Mouse (Mus musculus) liver, embryonic 11.5 days (tissue): ENCODE data around the gene Wnt7b. TPM values are rescaled to one million over a fixed set of nuclear protein-coding genes. Genes with fewer than 3 reads are reported as not detected.

Source experiments
- ATAC-seq: fragments of 200-750 bp; cut with Nextera tagmentation; replicated peaks from 2 replicates; pipeline ENCODE4 v1.8.0; 2017; ENCODE audit warnings: moderate number of reproducible peaks, mild to moderate bottlenecking, moderate TSS enrichment, moderate library complexity; ENCODE audit not compliant: low FRiP score
- DNase-seq: peaks from one replicate; pipeline ENCODE4 v3.0.0-alpha.2; 2017; ENCODE audit warnings: low spot score
- H3K27ac ChIP-seq: fragments of 300-500 bp; sonication (generic); 2 replicates; pipeline ENCODE4 v1.5.1; 2014; ENCODE audit warnings: mild to moderate bottlenecking, low read depth, low read length, control low read depth
- H3K27me3 ChIP-seq: fragments of 300-500 bp; sonication (generic); replicated peaks from 2 replicates; pipeline ENCODE4 v1.6.1; 2014; ENCODE audit warnings: low read length, mixed read lengths; ENCODE audit not compliant: control insufficient read depth, insufficient read depth
- H3K36me3 ChIP-seq: fragments of 300-500 bp; sonication (generic); 2 replicates; pipeline ENCODE4 v1.6.1; 2014; ENCODE audit warnings: mild to moderate bottlenecking, low read length, moderate library complexity, mixed read lengths; ENCODE audit not compliant: control insufficient read depth, insufficient read depth
- H3K4me1 ChIP-seq: fragments of 300-500 bp; sonication (generic); replicated peaks from 2 replicates; pipeline ENCODE4 v1.6.1; 2014; ENCODE audit warnings: low read length, mixed read lengths; ENCODE audit not compliant: control insufficient read depth, insufficient read depth
- H3K4me2 ChIP-seq: fragments of 300-500 bp; sonication (generic); 2 replicates; pipeline ENCODE4 v1.6.1; 2014; ENCODE audit warnings: mild to moderate bottlenecking, control low read depth, moderate library complexity
- H3K4me3 ChIP-seq: fragments of 300-500 bp; sonication (generic); 2 replicates; pipeline ENCODE4 v1.5.1; 2014; ENCODE audit warnings: low read depth, low read length, control low read depth
- H3K9ac ChIP-seq: fragments of 300-500 bp; sonication (generic); 2 replicates; pipeline ENCODE4 v1.6.1; 2014; ENCODE audit warnings: low read depth, low read length, control low read depth
- H3K9me3 ChIP-seq: fragments of 300-500 bp; sonication (generic); 2 replicates; pipeline ENCODE4 v1.6.1; 2016; ENCODE audit warnings: low read length, inconsistent platforms, mixed read lengths; ENCODE audit not compliant: control insufficient read depth
- WGBS: fragments of 180-500 bp; shearing (Covaris S2); extraction: QIAGEN DNeasy Blood & Tissue Kit; methylation state at CpG from one replicate; pipeline ENCODE4 v1.1.7; 2014; 5-methylcytosine and 5-hydroxymethylcytosine counted together
- polyA plus RNA-seq: library from polyadenylated mRNA; unstranded; fragments of >200 nt; fragmentation: Nextera tagmentation; extraction: Ambion mirVana; gene quantifications from 2 replicates; pipeline ENCODE4 v1.2.1, GENCODE M21; 2014

Wnt7b gene
- polyA plus RNA-seq, 1 experiment from 2014 or later, result 2.2 TPM

DNA sequence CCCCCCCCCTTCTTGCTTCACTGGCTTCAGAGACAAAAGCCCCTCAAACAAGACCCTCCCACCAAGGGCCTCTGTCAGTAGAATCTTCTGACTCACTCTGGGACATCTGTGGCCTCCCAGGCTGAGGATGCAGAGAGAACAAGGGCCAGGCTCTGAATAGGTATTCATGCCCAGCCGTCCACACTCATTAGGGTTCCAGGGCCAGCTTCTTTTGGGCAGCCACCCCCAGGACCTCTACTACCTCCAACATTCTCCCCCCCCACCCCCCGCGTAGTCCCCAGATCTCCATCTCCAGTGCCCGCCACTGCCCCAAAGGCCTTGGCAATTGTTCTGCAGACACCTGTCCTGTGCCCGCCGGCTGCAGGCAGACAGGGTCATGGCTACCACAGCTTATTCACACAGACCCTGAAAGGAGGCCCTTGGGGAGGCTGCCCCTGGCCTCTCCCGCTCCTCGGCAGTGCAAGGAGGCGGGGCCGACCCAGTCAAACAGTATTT lies 84.2 kb downstream of the Wnt7b start:
- Histone ChIP-seq H3K4me2 (no peak overlapping the region), H3K9ac (no peak overlapping the region), H3K27me3 (peaks cover 17% of the 10 kb centered on the region), H3K36me3 (no peaks in the 10 kb centered on the region), H3K9me3 (no peaks in the 10 kb centered on the region), H3K27ac (no peak overlapping the region), H3K4me3 (no peak overlapping the region), H3K4me1 (no peaks in the 10 kb centered on the region)
- ATAC-seq (no peak), DNase-seq (no peak)
- 67% methylated on average over 8 of the region's 10 CpGs for WGBS

DNA sequence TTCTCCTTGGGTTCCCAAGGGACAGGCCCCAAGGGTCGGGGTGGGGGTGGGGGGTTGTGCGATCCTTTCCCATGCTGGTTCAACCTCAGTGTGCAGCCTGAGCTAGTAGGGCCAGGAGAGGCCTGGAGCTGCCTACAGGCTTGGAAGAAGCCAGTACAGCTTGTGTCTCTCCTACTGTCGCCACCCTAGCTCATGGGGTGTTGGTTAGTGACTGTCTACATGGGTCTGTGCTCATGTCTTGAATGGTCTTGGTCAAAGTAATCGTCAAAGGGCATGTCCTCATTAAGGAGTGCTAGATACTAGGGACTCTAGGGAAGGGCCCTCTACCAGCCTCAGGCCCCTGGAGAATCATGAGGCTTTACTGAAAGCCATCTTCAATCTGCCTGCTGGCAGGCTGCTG lies 84.7 kb downstream of the Wnt7b start:
- Histone ChIP-seq H3K4me1 (no peaks in the 10 kb centered on the region), H3K27me3 (peaks cover 19% of the 10 kb centered on the region), H3K36me3 (no peaks in the 10 kb centered on the region), H3K4me2 (no peak overlapping the region), H3K9me3 (no peaks in the 10 kb centered on the region), H3K9ac (no peak overlapping the region), H3K27ac (no peak overlapping the region), H3K4me3 (no peak overlapping the region)
- WGBS, result 91% methylated on average over 4 of the region's 4 CpGs
- no peak for ATAC-seq
- DNase-seq, result no peak

- H3K27me3 ChIP-seq, result peaks cover 19% of the 10 kb centered on the region
Measured at GRCm38 (mm10) chr15:85494163-85494621, 88.1 kb downstream of the Wnt7b start.

GRCm38 (mm10) chr15:85489751-85490150 lies 92.5 kb downstream of the Wnt7b start:
- H3K27me3 ChIP-seq, result peaks cover 13% of the 10 kb centered on the region
- 76% methylated on average over 7 of the region's 7 CpGs for WGBS
- H3K4me2 ChIP-seq, result no peak overlapping the region
- H3K9ac ChIP-seq, result no peak overlapping the region
- no peak overlapping the region for H3K4me3 ChIP-seq
- ATAC-seq (no peak), DNase-seq (no peak)
- no peaks in the 10 kb centered on the region for H3K9me3 ChIP-seq
- no peaks in the 10 kb centered on the region for H3K4me1 ChIP-seq
- H3K27ac ChIP-seq, result no peak overlapping the region
- no peaks in the 10 kb centered on the region for H3K36me3 ChIP-seq

More at GRCm38 (mm10) chr15:85494163-85494621, 88.1 kb downstream of the Wnt7b start:
- no peak overlapping the region for H3K27ac ChIP-seq
- H3K4me3 ChIP-seq, result no peak overlapping the region
- H3K9ac ChIP-seq, result no peak overlapping the region
- ATAC-seq (no peak), DNase-seq (no peak)
- WGBS, result 10% methylated on average over 10 of the region's 11 CpGs
- no peaks in the 10 kb centered on the region for H3K9me3 ChIP-seq
- H3K4me2 ChIP-seq, result no peak overlapping the region
- no peaks in the 10 kb centered on the region for H3K4me1 ChIP-seq
- H3K36me3 ChIP-seq, result no peaks in the 10 kb centered on the region

DNA sequence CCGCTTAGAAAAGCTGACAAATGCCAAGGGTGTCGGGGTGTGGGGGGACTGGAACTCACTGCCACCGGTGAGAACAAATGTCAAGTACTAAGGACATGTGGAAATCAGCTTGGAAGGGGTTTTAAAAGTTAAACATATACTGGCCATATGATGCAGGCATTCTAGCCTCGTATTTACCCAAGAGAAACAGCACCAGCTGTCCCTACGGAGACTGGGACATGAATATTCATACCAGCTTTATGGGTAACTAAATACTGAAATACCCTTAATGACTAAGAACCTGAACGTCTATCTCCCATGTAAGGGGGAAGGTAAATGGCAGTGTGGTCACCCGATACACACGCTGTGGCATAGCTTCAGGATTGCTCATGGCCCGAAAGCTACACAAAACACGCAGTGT lies 93.4 kb downstream of the Wnt7b start:
- 78% methylated on average over 10 of the region's 10 CpGs for whole genome bisulfite sequencing
- H3K9me3 ChIP-seq, result no peaks in the 10 kb centered on the region
- ATAC-seq, result no peak

More for the DNA sequence above, 93.4 kb downstream of the Wnt7b start:
- H3K4me3 ChIP-seq, result no peak overlapping the region
- no peak overlapping the region for H3K27ac ChIP-seq
- H3K27me3 ChIP-seq, result peaks cover 6% of the 10 kb centered on the region
- H3K36me3 ChIP-seq, result no peaks in the 10 kb centered on the region
- DNase-seq, result no peak
- no peak overlapping the region for H3K9ac ChIP-seq
- H3K4me1 ChIP-seq, result no peaks in the 10 kb centered on the region
- no peak overlapping the region for H3K4me2 ChIP-seq

Other genes starting within 250 kb of the Wnt7b start
- gene Atxn10, start 246.2 kb downstream of the Wnt7b start, polyA plus RNA-seq, result 196 and 215 TPM in 2 replicates
- gene 7530416G11Rik, start 79.2 kb downstream of the Wnt7b start, polyA plus RNA-seq, result not detected in 2 replicates
- gene Ppara, start 152.5 kb upstream of the Wnt7b start, polyA plus RNA-seq, result 2.5 and 3.4 TPM in 2 replicates
- gene Cdpf1, start 229.2 kb upstream of the Wnt7b start, polyA plus RNA-seq, result 43.1 and 49.7 TPM in 2 replicates
- gene Pkdrej, start 239.3 kb upstream of the Wnt7b start, polyA plus RNA-seq, result 0.11 and 0.21 TPM in 2 replicates
- gene Ttc38, start 249.8 kb upstream of the Wnt7b start, polyA plus RNA-seq, result 6.5 and 7.4 TPM in 2 replicates